Mouse (Mus musculus) heart, embryonic 11.5 days (tissue): ENCODE data around the gene Nup210. TPM values are rescaled to one million over a fixed set of nuclear protein-coding genes. Genes with fewer than 3 reads are reported as not detected.

ENCODE experiments used
- ATAC-seq: fragments of 200-750 bp; cut with Nextera tagmentation; replicated peaks from 2 replicates; pipeline ENCODE4 v1.8.0; 2017; ENCODE audit warnings: moderate library complexity; ENCODE audit not compliant: insufficient number of reproducible peaks, low FRiP score, low TSS enrichment
- H3K27ac ChIP-seq: fragments of 300-500 bp; sonication (generic); 2 replicates; pipeline ENCODE4 v1.5.1; 2014; ENCODE audit warnings: mild to moderate bottlenecking, low read depth, low read length
- H3K27me3 ChIP-seq: fragments of 300-500 bp; sonication (generic); 2 replicates; pipeline ENCODE4 v1.6.1; 2014; ENCODE audit warnings: mild to moderate bottlenecking, low read length, mixed read lengths; ENCODE audit not compliant: control insufficient read depth, insufficient read depth
- H3K36me3 ChIP-seq: fragments of 300-500 bp; sonication (generic); 2 replicates; pipeline ENCODE4 v1.6.1; 2014; ENCODE audit warnings: mild to moderate bottlenecking, low read length, moderate library complexity, mixed read lengths; ENCODE audit not compliant: control insufficient read depth, insufficient read depth
- H3K4me1 ChIP-seq: fragments of 300-500 bp; sonication (generic); 2 replicates; pipeline ENCODE4 v1.6.1; 2014; ENCODE audit warnings: low read length; ENCODE audit not compliant: control insufficient read depth, insufficient read depth
- H3K4me2 ChIP-seq: fragments of 300-500 bp; sonication (generic); 2 replicates; pipeline ENCODE4 v1.6.1; 2014; ENCODE audit warnings: mild to moderate bottlenecking, moderate library complexity
- H3K4me3 ChIP-seq: fragments of 300-500 bp; sonication (generic); 2 replicates; pipeline ENCODE4 v1.5.1; 2014; ENCODE audit warnings: low read depth, low read length
- H3K9ac ChIP-seq: fragments of 300-500 bp; sonication (generic); 2 replicates; pipeline ENCODE4 v1.6.1; 2014; ENCODE audit warnings: mild to moderate bottlenecking, low read depth, low read length, moderate library complexity
- H3K9me3 ChIP-seq: fragments of 300-500 bp; sonication (generic); replicated peaks from 2 replicates; pipeline ENCODE4 v1.6.1; 2016; ENCODE audit warnings: low read length; ENCODE audit not compliant: control insufficient read depth
- WGBS: fragments of 180-500 bp; shearing (Covaris S2); extraction: QIAGEN DNeasy Blood & Tissue Kit; methylation state at CpG from one replicate; pipeline ENCODE4 v1.1.7; 2014; ENCODE audit not compliant: insufficient replicate concordance; 5-methylcytosine and 5-hydroxymethylcytosine counted together
- polyA plus RNA-seq: library from polyadenylated mRNA; unstranded; fragments of >200 nt; fragmentation: Nextera tagmentation; extraction: Ambion mirVana; gene quantifications from 2 replicates; pipeline ENCODE4 v1.2.1, GENCODE M21; 2014

Nup210 gene
- polyA plus RNA-seq, 1 experiment from 2014 or later: 5.1 TPM

GRCm38 (mm10) chr6:91012458-91012857, 104.2 kb downstream of the Nup210 start:
- Histone ChIP-seq H3K27me3 (no peaks in the 10 kb centered on the region; the same call in 1 of the 2 replicates), H3K4me1 (peaks cover 6% of the 10 kb centered on the region; the same call in 1 of the 2 replicates), H3K4me2 (no peak overlapping the region), H3K9me3 (no peaks in the 10 kb centered on the region), H3K27ac (no peak overlapping the region), H3K4me3 (no peak overlapping the region), H3K9ac (no peak overlapping the region), H3K36me3 (0 out of 2 replicates have a peak, but pooled peaks cover 2% of the 10 kb centered on the region)
- WGBS: 48% methylated on average over 3 of the region's 3 CpGs
- no peak for ATAC-seq

- Histone ChIP-seq H3K4me3 (no peak overlapping the region), H3K36me3 (no peaks in the 10 kb centered on the region), H3K9ac (no peak overlapping the region), H3K27me3 (no peaks in the 10 kb centered on the region), H3K4me1 (peaks cover 6% of the 10 kb centered on the region; the same call in 1 of the 2 replicates), H3K9me3 (no peaks in the 10 kb centered on the region), H3K4me2 (no peak overlapping the region), H3K27ac (no peak overlapping the region)
- WGBS: 44% methylated on average over 4 of the region's 4 CpGs
- ATAC-seq: no peak
These were observed 105.1 kb downstream of the Nup210 start for GRCm38 (mm10) chr6:91011568-91011967.

- Histone ChIP-seq H3K4me1 (peaks cover 4% of the 10 kb centered on the region; the same call in 1 of the 2 replicates), H3K27me3 (no peaks in the 10 kb centered on the region), H3K27ac (no peak overlapping the region), H3K9ac (no peak overlapping the region), H3K4me3 (no peak overlapping the region), H3K4me2 (no peak overlapping the region), H3K9me3 (no peaks in the 10 kb centered on the region), H3K36me3 (no peaks in the 10 kb centered on the region)
- no peak for ATAC-seq
- 83% methylated on average over 3 of the region's 3 CpGs for WGBS
These were observed 108.3 kb downstream of the Nup210 start for GRCm38 (mm10) chr6:91008284-91008830.

- no peak overlapping the region for H3K4me3 ChIP-seq
- H3K4me1 ChIP-seq: peaks cover 4% of the 10 kb centered on the region; the same call in 1 of the 2 replicates
- no peak overlapping the region for H3K9ac ChIP-seq
- no peak for ATAC-seq
- no peaks in the 10 kb centered on the region for H3K27me3 ChIP-seq
- WGBS: 67% methylated on average over 2 of the region's 2 CpGs
- no peaks in the 10 kb centered on the region for H3K9me3 ChIP-seq
- H3K27ac ChIP-seq: no peak overlapping the region
- H3K36me3 ChIP-seq: no peaks in the 10 kb centered on the region
- no peak overlapping the region for H3K4me2 ChIP-seq
These were observed 109.4 kb downstream of the Nup210 start for GRCm38 (mm10) chr6:91007207-91007606.

GRCm38 (mm10) chr6:91004157-91004556, 112.5 kb downstream of the Nup210 start:
- Histone ChIP-seq H3K9ac (no peak overlapping the region), H3K9me3 (no peaks in the 10 kb centered on the region), H3K4me2 (no peak overlapping the region), H3K36me3 (no peaks in the 10 kb centered on the region), H3K27ac (no peak overlapping the region), H3K4me3 (no peak overlapping the region), H3K4me1 (peaks cover 26% of the 10 kb centered on the region), H3K27me3 (no peaks in the 10 kb centered on the region)
- WGBS: 86% methylated on average over 2 of the region's 2 CpGs
- ATAC-seq: no peak

GRCm38 (mm10) chr6:91003310-91003995, 113.2 kb downstream of the Nup210 start:
- 25% methylated on average over 3 of the region's 3 CpGs for WGBS
- H3K9ac ChIP-seq: no peak overlapping the region
- H3K27me3 ChIP-seq: no peaks in the 10 kb centered on the region
- H3K36me3 ChIP-seq: no peaks in the 10 kb centered on the region
- H3K4me3 ChIP-seq: no peak overlapping the region
- H3K27ac ChIP-seq: no peak overlapping the region
- no peaks in the 10 kb centered on the region for H3K9me3 ChIP-seq
- peaks cover 26% of the 10 kb centered on the region for H3K4me1 ChIP-seq
- H3K4me2 ChIP-seq: no peak overlapping the region
- no peak for ATAC-seq

GRCm38 (mm10) chr6:91001566-91001965, 115.1 kb downstream of the Nup210 start:
- WGBS: 38% methylated on average over 7 of the region's 7 CpGs
- 0 out of 2 replicates have a peak overlapping the region, but pooled peaks have one; percentile 57 for H3K27ac ChIP-seq
- ATAC-seq: no peak

GRCm38 (mm10) chr6:91000819-91001525, 115.7 kb downstream of the Nup210 start:
- peak overlapping the region; percentile 11 for H3K4me3 ChIP-seq
- peak; percentile 61; the same call in 1 of the 2 replicates for ATAC-seq
- H3K9ac ChIP-seq: peak overlapping the region; percentile 2; the same call in 1 of the 2 replicates
- H3K4me2 ChIP-seq: peak overlapping the region; percentile 51
- 13% methylated on average over 15 of the region's 15 CpGs for WGBS
- no peaks in the 10 kb centered on the region for H3K9me3 ChIP-seq
- no peaks in the 10 kb centered on the region for H3K27me3 ChIP-seq
- H3K36me3 ChIP-seq: no peaks in the 10 kb centered on the region
- peaks cover 26% of the 10 kb centered on the region for H3K4me1 ChIP-seq
- H3K27ac ChIP-seq: peak overlapping the region; percentile 57; the same call in 1 of the 2 replicates

More at GRCm38 (mm10) chr6:91001566-91001965, 115.1 kb downstream of the Nup210 start:
- no peaks in the 10 kb centered on the region for H3K27me3 ChIP-seq
- H3K4me2 ChIP-seq: peak overlapping the region; percentile 51
- H3K9ac ChIP-seq: no peak overlapping the region
- H3K36me3 ChIP-seq: no peaks in the 10 kb centered on the region
- no peaks in the 10 kb centered on the region for H3K9me3 ChIP-seq
- peaks cover 26% of the 10 kb centered on the region for H3K4me1 ChIP-seq
- no peak overlapping the region; the same call in 1 of the 2 replicates for H3K4me3 ChIP-seq
